Comparison of ENCODE assay signal across 17 mouse cellular contexts in the genomic region with DNA sequence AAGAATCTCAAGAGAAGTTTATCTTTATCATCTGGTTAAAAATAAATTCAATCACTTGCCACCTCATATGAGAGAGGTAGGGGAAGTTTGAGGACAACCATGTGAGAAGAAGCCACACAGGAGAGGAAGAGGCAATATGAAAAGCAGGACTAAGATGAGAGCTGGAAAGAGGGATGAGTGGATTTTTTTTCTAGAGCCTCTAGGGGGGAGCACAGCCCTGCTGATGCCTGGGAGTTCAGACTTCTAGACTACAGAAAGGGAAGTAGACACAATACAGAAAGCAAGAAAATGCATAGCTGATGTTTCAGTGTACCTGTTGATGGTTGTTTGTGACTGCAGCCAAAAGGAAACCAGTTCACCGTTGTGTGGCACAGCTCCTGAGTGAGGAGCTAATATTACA.
DNase-seq lines count a peak whose midpoint lies in the region; TF ChIP-seq lines count a peak whose summit lies in the region.
"Had no signal": no experiment of that assay in that cellular context is flagged by ENCODE, and none has a peak within 500 bp of the region (broad histone marks: within the 10 kb centered on the region; RNA-seq: fewer than 3 reads in every experiment).

No protein-coding gene starts in this region.

- H3K27me3 ChIP-seq in E14TG2a.4 (ENCODE audit: insufficient read depth, low read length) = no peaks in the 10 kb centered on the region
- H3K27me3 ChIP-seq: hindbrain, embryonic 12.5 days; limb, embryonic 13.5 days; lung, embryonic 15.5 days had no signal

- H3K9me3 ChIP-seq in E14TG2a.4 (ENCODE audit: low read length) = peaks cover 20% of the 10 kb centered on the region
- H3K9me3 ChIP-seq: hindbrain, embryonic 12.5 days; limb, embryonic 13.5 days; lung, embryonic 15.5 days had no signal

- H3K4me1 ChIP-seq in E14TG2a.4 (replicated peaks; ENCODE audit: low read depth, low read length) = no peaks in the 10 kb centered on the region
- H3K4me1 ChIP-seq: hindbrain, embryonic 12.5 days; limb, embryonic 13.5 days; lung, embryonic 15.5 days had no signal

- peak; percentile 32 for TF ChIP-seq CTCF in E14TG2a.4 (conservative IDR thresholded peaks at IDR 0.05; ENCODE audit: low read length)

- DNase-seq in cerebellum, postnatal 14 days = peak; percentile 2 to 4
- DNase-seq in cerebellum, adult 9-11 months = no peak
- peak; percentile 3 to 18 for DNase-seq in layer of hippocampus, adult 18-20 months (ENCODE audit: low spot score in 2 of 2)
- no peak for DNase-seq in layer of hippocampus, adult 11-12 months (ENCODE audit: low spot score)
- DNase-seq in brain, adult 2 months (ENCODE audit: low read depth, low spot score) = peak; percentile 13
- DNase-seq in thymus, adult 18-20 months = no peak
- DNase-seq: adrenal gland, postnatal 14 days; cerebellum, adult 18-20 months; gastrocnemius, postnatal 36 days; heart, postnatal 14 days; kidney, adult 9 months; thymus, postnatal 25 days had no signal

- H3K4me3 ChIP-seq in E14TG2a.4 (replicated peaks; ENCODE audit: low read length) = no peak overlapping the region
- H3K4me3 ChIP-seq: erythroblast, embryonic 14.5 days; hindbrain, embryonic 12.5 days; limb, embryonic 13.5 days; lung, embryonic 15.5 days had no signal

- H3K36me3 ChIP-seq in E14TG2a.4 (ENCODE audit: insufficient read depth, low read length) = no peaks in the 10 kb centered on the region
- H3K36me3 ChIP-seq: hindbrain, embryonic 12.5 days; limb, embryonic 13.5 days; lung, embryonic 15.5 days had no signal

Comparison
In these comparisons a context has a peak if more than half of its experiments do, and no peak if none do; other contexts are left out.
1. DNase-seq: peak in cerebellum, postnatal 14 days (2 of 2), layer of hippocampus, adult 18-20 months (2 of 2) and brain, adult 2 months (single experiment); none in cerebellum, adult 9-11 months (single experiment), layer of hippocampus, adult 11-12 months (single experiment) and thymus, adult 18-20 months (0 of 2).